Mouse (Mus musculus) layer of hippocampus, adult 9-10 months (tissue): Measurements from ENCODE around the gene Olfr214.
"Not testable (repeated sequence)": the region's sequence is repeated elsewhere in the genome, so short reads cannot be mapped to it uniquely, and the experiment has no call there.

Experiments used
- DNase-seq: peaks from one replicate; pipeline ENCODE4 v3.0.0; 2022; ENCODE audit warnings: low spot score

The Olfr214 gene

GRCm38 (mm10) chr6:116553935-116554334 is at the start of gene Olfr214:
Olfr214 (plus strand) TSS chr6:116554235.
- DNase-seq: no peak

- DNase-seq: not testable (repeated sequence)
These were observed 47.6 kb upstream of the Olfr214 start, which contains the start of gene Olfr212 for GRCm38 (mm10) chr6:116506302-116507003. Olfr212 (plus strand) TSS chr6:116506516.

- DNase-seq: no peak
These were observed 39.2 kb upstream of the Olfr214 start for GRCm38 (mm10) chr6:116514832-116515231.

- DNase-seq: no peak
These were observed 15.9 kb upstream of the Olfr214 start, which contains the start of gene Olfr213 for GRCm38 (mm10) chr6:116538156-116538555. Olfr213 (plus strand) TSS chr6:116538456.

GRCm38 (mm10) chr6:116542500-116542899 is 11.5 kb upstream of the Olfr214 start:
- DNase-seq: no peak

GRCm38 (mm10) chr6:116550841-116551240 is 3.2 kb upstream of the Olfr214 start, which contains the start of gene Gm5580:
Gm5580 (plus strand) TSS chr6:116551141.
- DNase-seq: not testable (repeated sequence)

GRCm38 (mm10) chr6:116554952-116555351 is 917 bp downstream of the Olfr214 start:
- no peak for DNase-seq

- peak; percentile 11 for DNase-seq
These were observed 15.8 kb downstream of the Olfr214 start for GRCm38 (mm10) chr6:116569834-116570233.

- DNase-seq: no peak
These were observed 30.1 kb downstream of the Olfr214 start, which contains the start of gene Olfr215 for GRCm38 (mm10) chr6:116584095-116584494. Olfr215 (minus strand) TSS chr6:116584195.

- not testable (repeated sequence) for DNase-seq
These were observed 46.9 kb downstream of the Olfr214 start for GRCm38 (mm10) chr6:116600969-116601368.

GRCm38 (mm10) chr6:116607230-116607629 is 53.2 kb downstream of the Olfr214 start:
- DNase-seq: no peak
